Mouse (Mus musculus) hindbrain, postnatal 0 days (tissue): ENCODE measurements around the gene Tcte1. TPM values are rescaled to one million over a fixed set of nuclear protein-coding genes. Genes with fewer than 3 reads are reported as not detected.

ENCODE experiments used
- ATAC-seq: fragments of 200-750 bp; cut with Nextera tagmentation; 2 replicates; pipeline ENCODE4 v1.8.0; 2017; ENCODE audit warnings: mild to moderate bottlenecking, moderate TSS enrichment, moderate library complexity
- DNase-seq: peaks from one replicate; pipeline ENCODE4 v3.0.0-alpha.2; 2015; ENCODE audit warnings: low spot score
- H3K27ac ChIP-seq: fragments of 300-500 bp; sonication (generic); 2 replicates; pipeline ENCODE4 v1.5.1; 2014; ENCODE audit warnings: mild to moderate bottlenecking
- H3K27me3 ChIP-seq: fragments of 300-500 bp; sonication (generic); 2 replicates; pipeline ENCODE4 v1.6.1; 2014; ENCODE audit warnings: low read length, mixed read lengths; ENCODE audit not compliant: insufficient read depth
- H3K36me3 ChIP-seq: fragments of 300-500 bp; sonication (generic); 2 replicates; pipeline ENCODE4 v1.6.1; 2014; ENCODE audit warnings: low read length, mixed read lengths; ENCODE audit not compliant: insufficient read depth
- H3K4me1 ChIP-seq: fragments of 300-500 bp; sonication (generic); 2 replicates; pipeline ENCODE4 v1.6.1; 2014; ENCODE audit warnings: antibody characterized with exemption, low read length, mixed read lengths; ENCODE audit not compliant: insufficient read depth
- H3K4me2 ChIP-seq: fragments of 300-500 bp; sonication (generic); 2 replicates; pipeline ENCODE4 v1.6.1; 2014; ENCODE audit warnings: low read depth, mild to moderate bottlenecking, low read length, moderate library complexity, mixed read lengths
- H3K4me3 ChIP-seq: fragments of 300-500 bp; sonication (generic); 2 replicates; pipeline ENCODE4 v1.5.1; 2014; ENCODE audit warnings: low read length
- H3K9ac ChIP-seq: fragments of 300-500 bp; sonication (generic); replicated peaks from 2 replicates; pipeline ENCODE4 v1.6.1; 2014; ENCODE audit warnings: mild to moderate bottlenecking, low read length, moderate library complexity, mixed read lengths
- H3K9me3 ChIP-seq: fragments of 300-500 bp; sonication (generic); 2 replicates; pipeline ENCODE4 v1.6.1; 2016; ENCODE audit warnings: low read length, mixed read lengths
- CTCF ChIP-seq: IDR thresholded peaks from 2 replicates; pipeline ENCODE4 v1.5.1; 2016; ENCODE audit warnings: antibody characterized with exemption, control low read depth, low read depth
- WGBS: fragments of 180-500 bp; shearing (Covaris S2); extraction: QIAGEN DNeasy Blood & Tissue Kit; methylation state at CpG from one replicate; pipeline ENCODE4 v1.1.7; 2014; 5-methylcytosine and 5-hydroxymethylcytosine counted together
- polyA plus RNA-seq: library from polyadenylated mRNA; unstranded; fragments of >200 nt; fragmentation: Nextera tagmentation; extraction: Ambion mirVana; gene quantifications from 2 replicates; pipeline ENCODE4 v1.2.1, GENCODE M21; 2015
- total RNA-seq: library from RNA; depleted of rRNA; stranded (reverse); fragments of >200 nt; gene quantifications from 2 replicates; pipeline ENCODE4 v1.2.3, GENCODE M21; 2014; rRNA removed

Gene Tcte1
- total and polyA plus RNA-seq, 2 experiments from 2014 or later: 1.5 to 4.3 TPM

DNA sequence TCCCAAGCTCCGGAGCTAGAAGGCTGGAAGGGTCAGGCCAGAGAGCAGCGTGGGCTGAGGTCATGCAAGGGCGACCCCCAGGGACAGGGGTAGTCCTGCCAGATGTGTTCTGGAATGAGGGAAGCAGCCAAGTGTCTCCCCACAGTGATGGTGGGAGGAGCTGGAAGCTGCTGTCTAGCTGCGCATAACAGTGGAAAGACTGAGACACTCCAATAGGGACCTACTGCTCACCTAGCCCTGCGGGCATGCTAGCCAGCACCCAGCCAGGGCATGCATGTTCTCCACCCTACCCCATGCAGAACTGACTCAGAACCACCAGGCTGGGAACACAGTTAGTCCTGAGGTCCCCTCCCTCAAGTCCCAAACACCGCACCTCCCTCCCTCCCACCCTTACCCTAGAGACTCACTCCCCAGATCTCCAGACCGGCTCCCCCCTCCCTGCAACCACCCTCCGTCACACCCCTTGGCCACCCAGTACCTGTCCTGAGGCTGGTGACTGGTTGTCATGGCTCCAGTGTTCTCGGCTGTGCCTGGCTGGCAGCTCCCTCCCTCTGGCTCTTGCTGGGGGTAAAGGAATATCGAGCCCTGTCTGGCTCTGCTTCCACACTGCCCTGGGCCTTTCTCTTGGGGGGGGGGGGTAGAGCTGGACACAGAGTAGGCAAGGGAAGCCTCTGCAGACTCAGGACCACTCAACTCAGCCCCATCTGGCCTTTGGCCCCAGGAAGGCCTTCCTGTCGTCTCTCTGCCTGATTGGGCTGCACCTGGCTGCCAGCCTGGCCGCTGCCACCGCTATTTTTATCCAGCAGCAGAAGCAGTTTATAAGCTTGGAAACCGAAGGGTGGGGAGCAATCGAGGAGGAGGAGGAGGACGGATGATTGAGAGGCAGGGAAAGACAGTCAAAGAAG is 68.7 kb downstream of the Tcte1 start:
- Histone ChIP-seq H3K9ac (peak overlapping the region; percentile 41; the same call in 1 of the 2 replicates), H3K4me3 (no peak overlapping the region; the same call in 1 of the 2 replicates), H3K9me3 (no peaks in the 10 kb centered on the region), H3K27ac (peak overlapping the region; percentile 12), H3K4me2 (peak overlapping the region; percentile 97), H3K4me1 (peaks cover 30% of the 10 kb centered on the region), H3K36me3 (no peaks in the 10 kb centered on the region), H3K27me3 (no peaks in the 10 kb centered on the region)
- 45% methylated on average over 16 of the region's 16 CpGs for WGBS
- no peak for TF ChIP-seq CTCF
- DNase-seq (peak; percentile 29), ATAC-seq (peak; percentile 2; the same call in 1 of the 2 replicates)

Other genes with a start within 250 kb of the Tcte1 start
- 21.5 and 38.1 TPM in 2 replicates for gene Cdc5l, start 89.7 kb upstream of the Tcte1 start, total RNA-seq
- gene Cdc5l, start 89.7 kb upstream of the Tcte1 start, polyA plus RNA-seq: 54.2 and 57.7 TPM in 2 replicates
- gene Spats1, start 48.0 kb upstream of the Tcte1 start, total RNA-seq: 0.29 and 4.2 TPM in 2 replicates
- 2.9 and 3.5 TPM in 2 replicates for gene Spats1, start 48.0 kb upstream of the Tcte1 start, polyA plus RNA-seq
- gene Aars2, start 16.6 kb upstream of the Tcte1 start, total RNA-seq: 28.5 and 34.5 TPM in 2 replicates
- 14.2 and 15.7 TPM in 2 replicates for gene Aars2, start 16.6 kb upstream of the Tcte1 start, polyA plus RNA-seq
- gene Tmem151b, start 26.2 kb downstream of the Tcte1 start, total RNA-seq: 107 and 114 TPM in 2 replicates
- gene Tmem151b, start 26.2 kb downstream of the Tcte1 start, polyA plus RNA-seq: 29.5 and 29.8 TPM in 2 replicates
- gene Nfkbie, start 32.3 kb downstream of the Tcte1 start, total RNA-seq: 7.7 and 9.2 TPM in 2 replicates
- 5.2 and 6.0 TPM in 2 replicates for gene Nfkbie, start 32.3 kb downstream of the Tcte1 start, polyA plus RNA-seq
- 105 and 139 TPM in 2 replicates for gene Slc35b2, start 40.4 kb downstream of the Tcte1 start, total RNA-seq
- gene Slc35b2, start 40.4 kb downstream of the Tcte1 start, polyA plus RNA-seq: 90.3 and 94.0 TPM in 2 replicates
- 982 and 1,365 TPM in 2 replicates for gene Hsp90ab1, start 49.8 kb downstream of the Tcte1 start, total RNA-seq
- gene Hsp90ab1, start 49.8 kb downstream of the Tcte1 start, polyA plus RNA-seq: 1,472 and 1,504 TPM in 2 replicates
- gene Slc29a1, start 76.2 kb downstream of the Tcte1 start, total RNA-seq: 170 and 354 TPM in 2 replicates
- 60.6 and 77.6 TPM in 2 replicates for gene Slc29a1, start 76.2 kb downstream of the Tcte1 start, polyA plus RNA-seq
- not detected in 2 replicates for gene Mymx, start 78.7 kb downstream of the Tcte1 start, total RNA-seq
- not detected in 2 replicates for gene Mymx, start 78.7 kb downstream of the Tcte1 start, polyA plus RNA-seq
- 0.42 and 1.8 TPM in 2 replicates for gene Capn11, start 135.9 kb downstream of the Tcte1 start, total RNA-seq
- 0.14 and 2.0 TPM in 2 replicates for gene Capn11, start 135.9 kb downstream of the Tcte1 start, polyA plus RNA-seq
- 41.3 and 58.7 TPM in 2 replicates for gene Mrpl14, start 162.9 kb downstream of the Tcte1 start, total RNA-seq
- 117 and 119 TPM in 2 replicates for gene Mrpl14, start 162.9 kb downstream of the Tcte1 start, polyA plus RNA-seq
- 241 and 252 TPM in 2 replicates for gene Tmem63b, start 163.5 kb downstream of the Tcte1 start, total RNA-seq
- gene Tmem63b, start 163.5 kb downstream of the Tcte1 start, polyA plus RNA-seq: 123 and 139 TPM in 2 replicates
- not detected in 2 replicates for gene 1600014C23Rik, start 210.4 kb downstream of the Tcte1 start, total RNA-seq
- gene 1600014C23Rik, start 210.4 kb downstream of the Tcte1 start, polyA plus RNA-seq: 0.51 and 0.64 TPM in 2 replicates